Mouse (Mus musculus) forebrain, embryonic 10.5 days (tissue): ENCODE data around the gene Flt3. TPM values are rescaled to one million over a fixed set of nuclear protein-coding genes. Genes with fewer than 3 reads are reported as not detected.

ENCODE experiments used
- DNase-seq: peaks from one replicate; pipeline ENCODE4 v3.0.0-alpha.2; 2017; ENCODE audit warnings: low spot score; ENCODE audit errors: extremely low spot score
- H3K27ac ChIP-seq: fragments of 300-500 bp; sonication (generic); 2 replicates; pipeline ENCODE4 v1.5.1; 2016; ENCODE audit warnings: mild to moderate bottlenecking
- H3K27me3 ChIP-seq: fragments of 300-500 bp; sonication (generic); 2 replicates; pipeline ENCODE4 v1.6.1; 2016; ENCODE audit warnings: mild to moderate bottlenecking; ENCODE audit not compliant: poor library complexity, severe bottlenecking
- H3K36me3 ChIP-seq: fragments of 300-500 bp; sonication (generic); replicated peaks from 2 replicates; pipeline ENCODE4 v1.6.1; 2016; ENCODE audit warnings: mild to moderate bottlenecking, moderate library complexity
- H3K4me1 ChIP-seq: fragments of 300-500 bp; sonication (generic); 2 replicates; pipeline ENCODE4 v1.6.1; 2016
- H3K4me3 ChIP-seq: fragments of 300-500 bp; sonication (generic); 2 replicates; pipeline ENCODE4 v1.5.1; 2016; ENCODE audit warnings: mild to moderate bottlenecking, moderate library complexity
- H3K9me3 ChIP-seq: fragments of 300-500 bp; sonication (generic); 2 replicates; pipeline ENCODE4 v1.6.1; 2016; ENCODE audit warnings: mild to moderate bottlenecking, moderate library complexity
- WGBS: fragments of 180-500 bp; shearing (Covaris S2); methylation state at CpG from one replicate; pipeline ENCODE4 v1.1.7; 2016; 5-methylcytosine and 5-hydroxymethylcytosine counted together
- polyA plus RNA-seq: library from polyadenylated mRNA; unstranded; fragments of >200 nt; fragmentation: Nextera tagmentation; extraction: Ambion mirVana; gene quantifications from 2 replicates; pipeline ENCODE4 v1.2.1, GENCODE M21; 2016

Flt3 gene
- polyA plus RNA-seq, 1 experiment from 2014 or later = not detected

- under 1% methylated on average over 21 of the region's 21 CpGs for WGBS
- H3K27ac ChIP-seq = no peak overlapping the region
- no peaks in the 10 kb centered on the region for H3K36me3 ChIP-seq
- H3K4me3 ChIP-seq = no peak overlapping the region
- H3K9me3 ChIP-seq = no peaks in the 10 kb centered on the region
- peaks cover 100% of the 10 kb centered on the region for H3K27me3 ChIP-seq
- H3K4me1 ChIP-seq = peaks cover 34% of the 10 kb centered on the region
- peak; percentile 49 for DNase-seq
Measured at GRCm38 (mm10) chr5:147300917-147301780, 99.1 kb downstream of the Flt3 start.

GRCm38 (mm10) chr5:147300001-147300363 lies 100.3 kb downstream of the Flt3 start:
- H3K36me3 ChIP-seq = no peaks in the 10 kb centered on the region
- H3K27me3 ChIP-seq = peaks cover 100% of the 10 kb centered on the region
- H3K4me3 ChIP-seq = peak overlapping the region; percentile 37
- H3K27ac ChIP-seq = no peak overlapping the region
- peaks cover 30% of the 10 kb centered on the region for H3K4me1 ChIP-seq
- WGBS = 4% methylated on average over 4 of the region's 4 CpGs
- DNase-seq = no peak
- H3K9me3 ChIP-seq = no peaks in the 10 kb centered on the region

DNA sequence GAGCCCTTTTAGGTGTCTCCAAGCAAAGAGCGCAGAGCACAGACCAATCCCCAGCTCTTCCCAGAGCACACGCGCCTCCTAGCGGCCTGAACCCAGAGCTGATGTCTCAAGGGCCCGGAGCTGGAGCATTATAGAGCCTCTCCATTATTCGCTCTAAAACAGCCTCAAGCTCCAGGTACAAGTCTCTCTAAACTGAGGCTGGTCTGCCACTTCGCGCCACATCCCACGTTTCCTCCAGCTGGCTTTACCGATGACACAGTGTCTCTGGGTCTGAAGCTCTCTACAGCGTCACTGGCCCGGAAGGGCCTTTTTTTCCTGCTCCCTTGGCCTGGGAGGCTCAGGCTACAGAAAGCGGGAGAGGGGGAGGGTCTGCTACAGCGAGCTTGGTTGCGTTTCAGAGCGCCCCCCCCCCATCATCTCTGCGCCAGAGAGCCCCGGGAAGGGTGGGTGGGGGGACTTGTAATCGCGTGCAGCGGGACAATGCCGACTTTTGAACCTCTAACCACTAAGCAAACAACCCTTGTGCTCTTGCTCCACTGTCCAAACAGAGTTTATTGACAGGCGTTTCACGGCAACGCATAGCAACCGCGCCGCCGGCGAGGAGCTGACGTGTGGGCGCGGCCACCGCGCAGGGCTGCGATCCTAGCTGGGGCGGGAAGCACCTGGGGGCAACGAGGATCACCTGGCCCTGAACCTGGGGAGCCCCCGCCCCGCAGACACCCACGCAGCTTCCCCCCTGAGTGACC lies 100.9 kb downstream of the Flt3 start:
- no peak overlapping the region for H3K27ac ChIP-seq
- H3K4me1 ChIP-seq = peaks cover 25% of the 10 kb centered on the region
- peak overlapping the region; percentile 37 for H3K4me3 ChIP-seq
- H3K9me3 ChIP-seq = no peaks in the 10 kb centered on the region
- WGBS = under 1% methylated on average over 40 of the region's 41 CpGs
- H3K27me3 ChIP-seq = peaks cover 100% of the 10 kb centered on the region
- peak; percentile 72 for DNase-seq
- no peaks in the 10 kb centered on the region for H3K36me3 ChIP-seq

- 61% methylated on average over 5 of the region's 5 CpGs for WGBS
- Histone ChIP-seq H3K9me3 (0 out of 2 replicates have a peak, but pooled peaks cover 3% of the 10 kb centered on the region), H3K4me1 (peaks cover 25% of the 10 kb centered on the region), H3K27me3 (peaks cover 100% of the 10 kb centered on the region), H3K27ac (no peak overlapping the region), H3K4me3 (no peak overlapping the region), H3K36me3 (no peaks in the 10 kb centered on the region)
- no peak for DNase-seq
Measured at GRCm38 (mm10) chr5:147297249-147297648, 103.0 kb downstream of the Flt3 start.

DNA sequence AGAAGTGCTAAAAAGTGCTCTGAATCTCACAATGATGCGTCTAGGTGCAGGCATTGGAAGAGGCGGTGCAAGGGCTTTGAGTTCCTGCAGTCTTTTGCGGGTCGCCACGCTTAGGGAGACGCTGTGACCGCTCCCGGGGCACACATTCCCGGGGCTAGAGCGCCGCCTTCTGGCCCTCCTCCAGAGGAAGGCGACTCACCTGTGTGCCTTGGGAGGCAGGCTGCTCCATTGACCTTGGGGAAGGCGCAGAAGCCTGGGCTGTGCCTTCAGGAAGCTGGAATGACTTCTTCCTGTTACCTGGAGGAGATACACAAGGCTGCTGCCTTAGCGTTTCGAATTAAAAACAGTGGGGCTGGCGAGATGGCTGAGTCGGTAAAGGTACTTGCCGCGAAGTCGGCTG lies 106.2 kb downstream of the Flt3 start:
- Histone ChIP-seq H3K4me1 (peaks cover 6% of the 10 kb centered on the region), H3K27me3 (peaks cover 86% of the 10 kb centered on the region), H3K27ac (no peak overlapping the region), H3K9me3 (0 out of 2 replicates have a peak, but pooled peaks cover 3% of the 10 kb centered on the region), H3K4me3 (no peak overlapping the region), H3K36me3 (no peaks in the 10 kb centered on the region)
- peak; percentile 53 for DNase-seq
- WGBS = 10% methylated on average over 20 of the region's 20 CpGs

DNA sequence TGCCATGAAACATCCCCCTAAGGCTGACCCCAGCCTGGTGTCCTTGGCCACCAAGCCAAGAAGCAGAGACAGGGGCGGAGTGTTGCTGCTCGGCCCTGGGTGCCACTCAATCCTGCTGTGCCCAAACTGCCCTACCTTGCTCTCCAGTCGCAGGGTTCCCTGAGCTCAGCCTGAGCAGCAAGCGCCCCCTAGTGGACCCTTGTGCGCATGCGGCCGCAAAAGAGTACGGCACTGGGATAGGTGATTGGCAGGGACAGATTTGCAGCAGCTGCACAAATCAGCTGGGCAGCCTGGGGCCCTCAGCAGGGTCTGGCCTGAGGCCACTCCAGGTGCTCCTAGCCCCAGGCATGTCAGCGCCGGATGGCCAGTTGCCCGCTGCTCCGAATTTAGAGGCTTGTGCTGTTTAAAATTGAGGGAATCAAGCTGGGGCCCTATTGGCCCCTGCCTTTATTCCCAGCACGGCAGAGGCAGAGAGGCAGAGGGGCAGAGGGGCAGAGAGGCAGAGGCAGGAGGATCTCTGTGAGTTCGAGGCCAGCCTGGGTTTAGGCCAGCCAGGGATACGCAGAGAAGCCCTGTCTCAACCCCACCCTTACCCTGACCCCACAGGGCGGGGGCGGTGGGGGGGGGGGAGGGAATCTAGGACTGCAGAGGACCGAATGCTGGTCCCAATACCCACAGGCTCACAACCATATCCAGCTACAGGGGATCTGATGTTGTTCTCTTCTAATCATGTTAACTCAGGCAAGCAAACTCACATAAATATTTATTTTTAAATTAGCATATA lies 107.0 kb downstream of the Flt3 start:
- peaks cover 78% of the 10 kb centered on the region for H3K27me3 ChIP-seq
- DNase-seq = peak; percentile 89
- no peak overlapping the region for H3K27ac ChIP-seq
- no peak overlapping the region for H3K4me3 ChIP-seq
- no peaks in the 10 kb centered on the region for H3K36me3 ChIP-seq
- WGBS = 23% methylated on average over 18 of the region's 18 CpGs
- H3K9me3 ChIP-seq = 0 out of 2 replicates have a peak, but pooled peaks cover 3% of the 10 kb centered on the region
- H3K4me1 ChIP-seq = peaks cover 5% of the 10 kb centered on the region

- WGBS = 50% methylated on average over 13 of the region's 13 CpGs
- H3K36me3 ChIP-seq = no peaks in the 10 kb centered on the region
- H3K27me3 ChIP-seq = peaks cover 71% of the 10 kb centered on the region
- peaks cover 5% of the 10 kb centered on the region for H3K4me1 ChIP-seq
- H3K4me3 ChIP-seq = no peak overlapping the region
- 0 out of 2 replicates have a peak, but pooled peaks cover 3% of the 10 kb centered on the region for H3K9me3 ChIP-seq
- H3K27ac ChIP-seq = no peak overlapping the region
- DNase-seq = no peak
Measured at GRCm38 (mm10) chr5:147292506-147293120, 107.7 kb downstream of the Flt3 start.

GRCm38 (mm10) chr5:147291764-147292505 lies 108.4 kb downstream of the Flt3 start:
- DNase-seq = no peak
- 42% methylated on average over 16 of the region's 16 CpGs for WGBS
- Histone ChIP-seq H3K4me3 (no peak overlapping the region), H3K27ac (no peak overlapping the region), H3K9me3 (0 out of 2 replicates have a peak, but pooled peaks cover 3% of the 10 kb centered on the region), H3K27me3 (peaks cover 64% of the 10 kb centered on the region), H3K36me3 (no peaks in the 10 kb centered on the region), H3K4me1 (peaks cover 5% of the 10 kb centered on the region)

DNA sequence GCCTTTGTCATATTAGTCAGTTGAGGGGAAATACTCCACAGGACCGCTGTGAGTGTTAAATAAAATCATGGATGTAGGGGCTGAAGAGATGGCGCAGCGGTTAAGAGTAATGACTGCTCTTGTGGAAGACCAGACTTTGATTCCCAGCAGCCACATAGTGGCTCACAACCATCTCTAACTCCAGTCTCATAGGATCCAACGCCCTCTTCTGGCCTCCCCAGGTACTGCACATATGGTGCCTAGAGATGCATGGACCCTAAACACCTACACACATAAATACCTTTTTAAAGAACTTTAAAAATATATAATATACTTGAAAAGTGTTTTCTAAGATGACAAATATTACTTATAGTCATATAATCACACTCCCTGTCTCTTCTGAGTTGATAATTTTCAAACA lies 115.9 kb downstream of the Flt3 start:
- WGBS = 79% methylated on average over 4 of the region's 4 CpGs
- Histone ChIP-seq H3K4me3 (no peak overlapping the region), H3K9me3 (no peaks in the 10 kb centered on the region), H3K27me3 (peaks cover 53% of the 10 kb centered on the region), H3K27ac (no peak overlapping the region), H3K4me1 (no peaks in the 10 kb centered on the region), H3K36me3 (no peaks in the 10 kb centered on the region)
- DNase-seq = no peak
